Mouse (Mus musculus): ENCODE measurements around the gene Bcl9. TPM values are rescaled to one million over a fixed set of nuclear protein-coding genes. Genes with fewer than 3 reads are reported as not detected.

The Bcl9 gene
- polyA plus RNA-seq, 1 experiment from 2014 or later: 31.4 TPM

DNA sequence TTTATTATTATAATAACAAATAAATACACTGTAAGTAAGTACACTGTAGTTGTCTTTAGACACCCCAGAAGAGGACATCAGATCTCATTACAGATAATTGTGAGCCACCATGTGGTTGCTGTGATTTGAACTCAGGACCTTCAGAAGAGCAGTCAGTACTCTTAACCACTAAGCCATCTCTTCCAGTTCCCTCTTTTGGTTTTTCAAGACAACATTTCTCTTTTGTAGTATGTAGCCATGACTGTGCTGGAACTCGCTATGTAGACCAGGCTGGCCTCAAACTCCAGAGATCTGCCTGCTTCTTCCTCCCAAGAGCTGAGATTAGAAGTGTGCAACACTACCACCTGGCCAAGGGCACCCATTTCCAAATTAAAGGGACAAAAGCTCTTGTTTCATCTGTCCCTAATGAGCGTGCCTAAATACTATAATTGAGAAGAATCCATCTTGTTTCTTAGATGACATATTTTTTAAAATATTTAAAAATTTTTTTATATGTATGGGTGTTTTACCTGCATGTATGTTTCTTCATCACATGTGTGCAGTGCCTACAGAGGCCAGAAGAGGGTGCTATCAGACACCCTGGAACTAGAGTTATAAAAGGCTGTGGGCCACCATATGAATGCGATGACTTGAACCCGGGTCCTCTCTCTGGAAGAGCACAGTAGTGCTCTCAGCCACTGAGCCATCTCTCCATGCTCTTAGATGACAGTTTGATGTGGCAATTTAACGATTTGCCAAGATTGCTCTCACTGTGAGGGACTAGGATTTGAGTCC, 66.9 kb downstream of the Bcl9 start:
- H3K27me3 ChIP-seq (ENCODE audit: control insufficient read depth, insufficient read depth, low read length): no peaks in the 10 kb centered on the region
- no peak overlapping the region for H3K27ac ChIP-seq (ENCODE audit: low read length)
- H3K9me3 ChIP-seq (replicated peaks; ENCODE audit: control insufficient read depth, low read length): no peaks in the 10 kb centered on the region
- peaks cover 23% of the 10 kb centered on the region for H3K4me1 ChIP-seq (ENCODE audit: control insufficient read depth, insufficient read depth, low read length)
- no peak for ATAC-seq (replicated peaks; ENCODE audit: extremely low read depth, insufficient read depth, low FRiP score)
- H3K36me3 ChIP-seq (ENCODE audit: control insufficient read depth, insufficient read depth): no peaks in the 10 kb centered on the region
- H3K4me3 ChIP-seq (ENCODE audit: low read length): no peak overlapping the region
- no peak overlapping the region for H3K9ac ChIP-seq (ENCODE audit: low read length)
- 96% methylated on average over 5 of the region's 5 CpGs for WGBS
- no peak overlapping the region for H3K4me2 ChIP-seq (ENCODE audit: low read depth, low read length)

- Histone ChIP-seq H3K4me1 (ENCODE audit: control insufficient read depth, insufficient read depth, low read length) (peaks cover 27% of the 10 kb centered on the region), H3K4me2 (ENCODE audit: low read depth, low read length) (peak overlapping the region; percentile 94), H3K4me3 (ENCODE audit: low read length) (peak overlapping the region; percentile 88), H3K9ac (ENCODE audit: low read length) (peak overlapping the region; percentile 88), H3K27ac (ENCODE audit: low read length) (peak overlapping the region; percentile 92), H3K36me3 (ENCODE audit: control insufficient read depth, insufficient read depth) (peaks cover under 1% of the 10 kb centered on the region; the same call in 1 of the 2 replicates), H3K27me3 (ENCODE audit: control insufficient read depth, insufficient read depth, low read length) (no peaks in the 10 kb centered on the region), H3K9me3 (replicated peaks; ENCODE audit: control insufficient read depth, low read length) (no peaks in the 10 kb centered on the region)
- WGBS: 16% methylated on average over 12 of the region's 12 CpGs
- no peak for ATAC-seq (replicated peaks; ENCODE audit: extremely low read depth, insufficient read depth, low FRiP score)
These were observed 69.3 kb downstream of the Bcl9 start for GRCm38 (mm10) chr3:97228457-97228856.

DNA sequence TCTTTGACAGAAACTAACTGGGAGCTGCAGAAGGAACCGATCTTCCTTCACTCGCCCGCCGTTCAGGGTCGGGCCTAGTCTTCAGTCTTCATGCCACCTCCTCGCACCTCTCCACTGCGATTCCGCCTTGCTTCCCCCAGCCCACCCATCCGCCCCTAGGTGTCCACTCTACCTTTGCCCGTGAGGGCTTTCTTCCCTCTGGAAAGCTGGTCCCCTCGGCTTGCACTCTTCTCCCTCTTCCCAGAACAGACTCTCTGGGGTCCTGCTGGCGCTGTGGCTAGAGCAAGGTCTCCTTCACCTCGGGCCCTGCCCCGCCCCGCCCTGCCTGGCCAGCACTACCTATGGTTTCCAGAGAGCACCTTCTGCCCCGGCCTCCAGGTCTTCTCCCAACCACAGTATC, 69.7 kb downstream of the Bcl9 start:
- H3K36me3 ChIP-seq (ENCODE audit: control insufficient read depth, insufficient read depth): peaks cover 4% of the 10 kb centered on the region; the same call in 1 of the 2 replicates
- H3K4me1 ChIP-seq (ENCODE audit: control insufficient read depth, insufficient read depth, low read length): peaks cover 27% of the 10 kb centered on the region
- H3K4me2 ChIP-seq (ENCODE audit: low read depth, low read length): peak overlapping the region; percentile 94
- under 1% methylated on average over 16 of the region's 16 CpGs for WGBS
- H3K27me3 ChIP-seq (ENCODE audit: control insufficient read depth, insufficient read depth, low read length): no peaks in the 10 kb centered on the region
- peak overlapping the region; percentile 92 for H3K27ac ChIP-seq (ENCODE audit: low read length)
- peak overlapping the region; percentile 88 for H3K4me3 ChIP-seq (ENCODE audit: low read length)
- peak; percentile 10 for ATAC-seq (replicated peaks; ENCODE audit: extremely low read depth, insufficient read depth, low FRiP score)
- peak overlapping the region; percentile 88 for H3K9ac ChIP-seq (ENCODE audit: low read length)
- no peaks in the 10 kb centered on the region for H3K9me3 ChIP-seq (replicated peaks; ENCODE audit: control insufficient read depth, low read length)

GRCm38 (mm10) chr3:97227259-97228005, 70.3 kb downstream of the Bcl9 start:
- Histone ChIP-seq H3K36me3 (ENCODE audit: control insufficient read depth, insufficient read depth) (peaks cover 4% of the 10 kb centered on the region; the same call in 1 of the 2 replicates), H3K9me3 (replicated peaks; ENCODE audit: control insufficient read depth, low read length) (no peaks in the 10 kb centered on the region), H3K4me2 (ENCODE audit: low read depth, low read length) (peak overlapping the region; percentile 94), H3K4me1 (ENCODE audit: control insufficient read depth, insufficient read depth, low read length) (peaks cover 27% of the 10 kb centered on the region), H3K4me3 (ENCODE audit: low read length) (peak overlapping the region; percentile 88), H3K27me3 (ENCODE audit: control insufficient read depth, insufficient read depth, low read length) (no peaks in the 10 kb centered on the region), H3K27ac (ENCODE audit: low read length) (peak overlapping the region; percentile 92), H3K9ac (ENCODE audit: low read length) (peak overlapping the region; percentile 91)
- peak; percentile 90 for ATAC-seq (replicated peaks; ENCODE audit: extremely low read depth, insufficient read depth, low FRiP score)
- WGBS: 2% methylated on average over 42 of the region's 79 CpGs

DNA sequence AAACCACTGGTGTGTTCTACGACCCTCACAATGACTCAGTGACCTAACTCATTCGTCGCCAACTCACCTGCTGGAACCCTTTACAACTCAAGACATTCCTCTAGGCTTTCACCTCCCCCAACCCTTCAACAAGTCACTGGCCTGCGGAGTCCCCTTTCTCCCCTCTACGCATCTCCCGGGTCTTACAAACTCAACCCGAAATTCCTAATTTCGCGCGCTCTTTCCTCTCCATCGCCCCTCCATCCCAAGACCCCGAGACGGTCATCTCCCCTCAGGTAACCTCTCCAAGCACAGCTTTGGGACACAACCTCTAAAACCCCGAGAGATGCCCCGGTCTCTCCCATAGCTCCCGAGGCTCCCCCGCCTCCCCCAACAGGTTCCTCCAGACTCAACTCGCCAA, 71.0 kb downstream of the Bcl9 start:
- peak; percentile 0; the same call in 1 of the 2 replicates for ATAC-seq (replicated peaks; ENCODE audit: extremely low read depth, insufficient read depth, low FRiP score)
- WGBS: under 1% methylated on average over 18 of the region's 18 CpGs
- Histone ChIP-seq H3K9me3 (replicated peaks; ENCODE audit: control insufficient read depth, low read length) (no peaks in the 10 kb centered on the region), H3K27ac (ENCODE audit: low read length) (peak overlapping the region; percentile 91), H3K9ac (ENCODE audit: low read length) (peak overlapping the region; percentile 91), H3K4me3 (ENCODE audit: low read length) (peak overlapping the region; percentile 88), H3K4me1 (ENCODE audit: control insufficient read depth, insufficient read depth, low read length) (peaks cover 23% of the 10 kb centered on the region), H3K4me2 (ENCODE audit: low read depth, low read length) (peak overlapping the region; percentile 78), H3K36me3 (ENCODE audit: control insufficient read depth, insufficient read depth) (peaks cover 4% of the 10 kb centered on the region; the same call in 1 of the 2 replicates), H3K27me3 (ENCODE audit: control insufficient read depth, insufficient read depth, low read length) (no peaks in the 10 kb centered on the region)

DNA sequence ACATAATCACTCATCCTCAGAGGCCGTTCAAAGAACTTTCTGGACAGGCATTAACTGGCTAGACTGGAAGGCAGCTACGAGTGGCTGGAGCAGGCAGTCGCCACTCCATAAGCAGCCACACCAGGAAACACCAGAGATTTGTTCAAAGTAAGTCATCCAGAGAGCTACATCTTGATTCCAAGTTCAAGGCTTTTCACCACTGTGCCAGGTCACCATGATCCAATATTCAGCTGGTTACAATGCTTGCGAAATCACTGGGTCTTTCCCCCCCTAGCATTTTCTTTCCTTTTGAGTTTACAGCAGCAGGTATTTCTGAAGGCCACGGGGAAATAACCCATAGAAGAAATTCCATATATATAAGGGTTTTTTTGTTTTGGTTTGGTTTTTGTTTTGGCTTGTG, 72.5 kb downstream of the Bcl9 start:
- 56% methylated on average over 5 of the region's 5 CpGs for WGBS
- Histone ChIP-seq H3K4me3 (ENCODE audit: low read length) (no peak overlapping the region), H3K27ac (ENCODE audit: low read length) (peak overlapping the region; percentile 33)

GRCm38 (mm10) chr3:97223261-97223660, 74.5 kb downstream of the Bcl9 start:
- no peak for ATAC-seq (replicated peaks; ENCODE audit: extremely low read depth, insufficient read depth, low FRiP score)

More for the DNA sequence above, 72.5 kb downstream of the Bcl9 start:
- Histone ChIP-seq H3K36me3 (ENCODE audit: control insufficient read depth, insufficient read depth) (peaks cover 7% of the 10 kb centered on the region), H3K27me3 (ENCODE audit: control insufficient read depth, insufficient read depth, low read length) (no peaks in the 10 kb centered on the region), H3K4me1 (ENCODE audit: control insufficient read depth, insufficient read depth, low read length) (peaks cover 23% of the 10 kb centered on the region), H3K9ac (ENCODE audit: low read length) (no peak overlapping the region), H3K4me2 (ENCODE audit: low read depth, low read length) (peak overlapping the region; percentile 78; the same call in 1 of the 2 replicates), H3K9me3 (replicated peaks; ENCODE audit: control insufficient read depth, low read length) (no peaks in the 10 kb centered on the region)
- ATAC-seq (replicated peaks; ENCODE audit: extremely low read depth, insufficient read depth, low FRiP score): no peak

GRCm38 (mm10) chr3:97215526-97215925, 82.2 kb downstream of the Bcl9 start:
- H3K4me2 ChIP-seq (ENCODE audit: low read depth, low read length): no peak overlapping the region
- H3K4me1 ChIP-seq (ENCODE audit: control insufficient read depth, insufficient read depth, low read length): peaks cover 14% of the 10 kb centered on the region
- H3K9me3 ChIP-seq (replicated peaks; ENCODE audit: control insufficient read depth, low read length): no peaks in the 10 kb centered on the region
- no peak overlapping the region for H3K27ac ChIP-seq (ENCODE audit: low read length)
- WGBS: 55% methylated on average over 3 of the region's 3 CpGs
- no peaks in the 10 kb centered on the region for H3K27me3 ChIP-seq (ENCODE audit: control insufficient read depth, insufficient read depth, low read length)
- H3K36me3 ChIP-seq (ENCODE audit: control insufficient read depth, insufficient read depth): peaks cover 49% of the 10 kb centered on the region
- no peak for ATAC-seq (replicated peaks; ENCODE audit: extremely low read depth, insufficient read depth, low FRiP score)
- no peak overlapping the region for H3K4me3 ChIP-seq (ENCODE audit: low read length)
- H3K9ac ChIP-seq (ENCODE audit: low read length): no peak overlapping the region

More at GRCm38 (mm10) chr3:97223261-97223660, 74.5 kb downstream of the Bcl9 start:
- WGBS: 70% methylated on average over 9 of the region's 9 CpGs
- Histone ChIP-seq H3K36me3 (ENCODE audit: control insufficient read depth, insufficient read depth) (peaks cover 15% of the 10 kb centered on the region), H3K27ac (ENCODE audit: low read length) (no peak overlapping the region), H3K9me3 (replicated peaks; ENCODE audit: control insufficient read depth, low read length) (no peaks in the 10 kb centered on the region), H3K4me2 (ENCODE audit: low read depth, low read length) (no peak overlapping the region), H3K4me3 (ENCODE audit: low read length) (no peak overlapping the region), H3K9ac (ENCODE audit: low read length) (no peak overlapping the region), H3K4me1 (ENCODE audit: control insufficient read depth, insufficient read depth, low read length) (peaks cover 18% of the 10 kb centered on the region), H3K27me3 (ENCODE audit: control insufficient read depth, insufficient read depth, low read length) (no peaks in the 10 kb centered on the region)

- no peaks in the 10 kb centered on the region for H3K27me3 ChIP-seq (ENCODE audit: control insufficient read depth, insufficient read depth, low read length)
- no peaks in the 10 kb centered on the region for H3K9me3 ChIP-seq (replicated peaks; ENCODE audit: control insufficient read depth, low read length)
- whole genome bisulfite sequencing: 17% methylated on average over 1 of the region's 1 CpGs
- H3K4me2 ChIP-seq (ENCODE audit: low read depth, low read length): no peak overlapping the region
- peaks cover 59% of the 10 kb centered on the region for H3K36me3 ChIP-seq (ENCODE audit: control insufficient read depth, insufficient read depth)
- H3K9ac ChIP-seq (ENCODE audit: low read length): no peak overlapping the region
- H3K4me3 ChIP-seq (ENCODE audit: low read length): no peak overlapping the region
- peaks cover 14% of the 10 kb centered on the region for H3K4me1 ChIP-seq (ENCODE audit: control insufficient read depth, insufficient read depth, low read length)
- peak overlapping the region; percentile 9; the same call in 1 of the 2 replicates for H3K27ac ChIP-seq (ENCODE audit: low read length)
- 0 out of 2 replicates have a peak, but pooled peaks have one; percentile 25 for ATAC-seq (replicated peaks; ENCODE audit: extremely low read depth, insufficient read depth, low FRiP score)
These were observed 83.3 kb downstream of the Bcl9 start for GRCm38 (mm10) chr3:97214439-97214838.

Data from heart, embryonic 16.5 days (tissue).